Mouse (Mus musculus) MEL (cell line): ENCODE results near the gene Dytn.

ENCODE experiments used
- CTCF ChIP-seq, 3 experiments: IDR thresholded peaks in 2 of 3; conservative IDR thresholded peaks in 1 of 3; 2 replicates each; pipeline ENCODE4 v1.5.1; 2011 to 2012; ENCODE audit warnings: low read length in 3 of 3, low read depth in 2 of 3, mild to moderate bottlenecking in 2 of 3, improper control_type of control experiment in 1 of 3, inconsistent platforms in 1 of 3, mixed read lengths in 1 of 3, moderate library complexity in 1 of 3; ENCODE audit not compliant: control insufficient read depth in 1 of 3, insufficient read depth in 1 of 3, poor library complexity in 1 of 3, severe bottlenecking in 1 of 3
- E2F4 ChIP-seq: IDR thresholded peaks from 2 replicates; pipeline ENCODE4 v1.6.1; 2011; ENCODE audit warnings: low read depth, low read length, improper control_type of control experiment, borderline replicate concordance
- EP300 ChIP-seq, 2 experiments: IDR thresholded peaks; 2 replicates each; pipeline ENCODE4 v1.6.1; 2011; ENCODE audit warnings: improper control_type of control experiment in 2 of 2, low read length in 2 of 2, low read depth in 1 of 2, mild to moderate bottlenecking in 1 of 2
- GABPA ChIP-seq: IDR thresholded peaks from 2 replicates; pipeline ENCODE4 v1.6.1; 2012; ENCODE audit warnings: low read depth, mild to moderate bottlenecking, inconsistent platforms, low read length, improper control_type of control experiment, moderate library complexity
- GATA1 ChIP-seq: IDR thresholded peaks from 2 replicates; pipeline ENCODE4 v1.6.1; 2011; ENCODE audit warnings: low read depth, low read length, improper control_type of control experiment
- MAX ChIP-seq: IDR thresholded peaks from 2 replicates; pipeline ENCODE4 v1.6.1; 2011; ENCODE audit warnings: low read length, improper control_type of control experiment
- MAZ ChIP-seq: IDR thresholded peaks from 2 replicates; pipeline ENCODE4 v1.6.1; 2012; ENCODE audit warnings: low read depth, mild to moderate bottlenecking, inconsistent platforms, low read length, improper control_type of control experiment
- POLR2A ChIP-seq, 2 experiments: IDR thresholded peaks; 2 replicates each; pipeline ENCODE4 v1.6.1; 2011 to 2012; ENCODE audit warnings: low read length in 2 of 2, mild to moderate bottlenecking in 2 of 2, control low read depth in 1 of 2, improper control_type of control experiment in 1 of 2, low read depth in 1 of 2, moderate library complexity in 1 of 2; ENCODE audit not compliant: control insufficient read depth in 1 of 2, insufficient read depth in 1 of 2, poor library complexity in 1 of 2
- POLR2AphosphoS5 ChIP-seq: IDR thresholded peaks from 2 replicates; pipeline ENCODE4 v1.6.1; 2012; ENCODE audit warnings: low read depth, borderline replicate concordance, mild to moderate bottlenecking, inconsistent platforms, low read length, moderate library complexity, mixed read lengths
- SIN3A ChIP-seq: IDR thresholded peaks from 2 replicates; pipeline ENCODE4 v1.6.1; 2012; ENCODE audit warnings: low read length, improper control_type of control experiment, inconsistent platforms
- USF1 ChIP-seq: IDR thresholded peaks from 2 replicates; pipeline ENCODE4 v1.6.1; 2014; ENCODE audit warnings: low read depth, mild to moderate bottlenecking, inconsistent platforms, low read length, improper control_type of control experiment, moderate library complexity
- USF2 ChIP-seq, 2 experiments: IDR thresholded peaks; 2 replicates each; pipeline ENCODE4 v1.6.1; 2011 to 2012; ENCODE audit warnings: improper control_type of control experiment in 2 of 2, low read length in 2 of 2, borderline replicate concordance in 1 of 2, inconsistent platforms in 1 of 2, low read depth in 1 of 2, mild to moderate bottlenecking in 1 of 2; ENCODE audit not compliant: insufficient read depth in 1 of 2
- ZC3H11A ChIP-seq: IDR thresholded peaks from 2 replicates; pipeline ENCODE4 v1.6.1; 2012; ENCODE audit warnings: low read depth, mild to moderate bottlenecking, inconsistent platforms, low read length, improper control_type of control experiment
- ZMIZ1 ChIP-seq: IDR thresholded peaks from 2 replicates; pipeline ENCODE4 v1.6.1; 2012; ENCODE audit warnings: low read depth, mild to moderate bottlenecking, inconsistent platforms, low read length, improper control_type of control experiment, moderate library complexity

GRCm38 (mm10) chr1:63658016-63658415 is 28.7 kb downstream of the Dytn start:
- TF ChIP-seq MAZ (no peak), CTCF (IDR thresholded peaks at IDR 0.05 in 2 of 3, conservative IDR thresholded peaks at IDR 0.05 in 1 of 3; ENCODE audit: control insufficient read depth in 1 of 3, insufficient read depth in 1 of 3, low read depth in 2 of 3, low read length in 3 of 3, poor library complexity in 1 of 3, severe bottlenecking in 1 of 3) (peak; percentile 60 to 85 (median 81)), SIN3A (no peak), MAX (no peak), ZC3H11A (peak; percentile 36; the same call in 1 of the 2 replicates), USF1 (no peak), ZMIZ1 (no peak), EP300 (IDR thresholded peaks at IDR 0.05; ENCODE audit: low read depth in 1 of 2, low read length in 2 of 2) (no peak), E2F4 (no peak), POLR2AphosphoS5 (no peak), POLR2A (IDR thresholded peaks at IDR 0.05; ENCODE audit: control insufficient read depth in 1 of 2, insufficient read depth in 1 of 2, low read depth in 1 of 2, low read length in 2 of 2, poor library complexity in 1 of 2) (no peak), USF2 (IDR thresholded peaks at IDR 0.05; ENCODE audit: borderline replicate concordance in 1 of 2, insufficient read depth in 1 of 2, low read depth in 1 of 2, low read length in 2 of 2) (no peak), GABPA (no peak), GATA1 (no peak)
